Mouse (Mus musculus) lung, embryonic 16.5 days (tissue): ENCODE data around the gene Gls. TPM values are rescaled to one million over a fixed set of nuclear protein-coding genes. Genes with fewer than 3 reads are reported as not detected.

Experiments used
- ATAC-seq: fragments of 200-750 bp; cut with Nextera tagmentation; 2 replicates; pipeline ENCODE4 v1.8.0; 2017; ENCODE audit warnings: low read depth, mild to moderate bottlenecking, moderate library complexity
- H3K27ac ChIP-seq: fragments of 300-500 bp; sonication (generic); 2 replicates; pipeline ENCODE4 v1.5.1; 2014; ENCODE audit warnings: mild to moderate bottlenecking, control low read depth, low read length
- H3K27me3 ChIP-seq: fragments of 300-500 bp; sonication (generic); 2 replicates; pipeline ENCODE4 v1.6.1; 2014; ENCODE audit warnings: low read depth, low read length, mixed read lengths; ENCODE audit not compliant: control insufficient read depth, insufficient read depth
- H3K36me3 ChIP-seq: fragments of 300-500 bp; sonication (generic); 2 replicates; pipeline ENCODE4 v1.6.1; 2014; ENCODE audit warnings: low read length; ENCODE audit not compliant: control insufficient read depth, insufficient read depth
- H3K4me1 ChIP-seq: fragments of 300-500 bp; sonication (generic); replicated peaks from 2 replicates; pipeline ENCODE4 v1.6.1; 2014; ENCODE audit warnings: low read length, mixed read lengths; ENCODE audit not compliant: control insufficient read depth, insufficient read depth
- H3K4me2 ChIP-seq: fragments of 300-500 bp; sonication (generic); 2 replicates; pipeline ENCODE4 v1.6.1; 2014; ENCODE audit warnings: low read depth, low read length, control low read depth
- H3K4me3 ChIP-seq: fragments of 300-500 bp; sonication (generic); 2 replicates; pipeline ENCODE4 v1.5.1; 2014; ENCODE audit warnings: mild to moderate bottlenecking, low read length, control low read depth
- H3K9ac ChIP-seq: fragments of 300-500 bp; sonication (generic); 2 replicates; pipeline ENCODE4 v1.6.1; 2014; ENCODE audit warnings: low read length, control low read depth
- H3K9me3 ChIP-seq: fragments of 300-500 bp; sonication (generic); 2 replicates; pipeline ENCODE4 v1.6.1; 2016; ENCODE audit warnings: low read length; ENCODE audit not compliant: control insufficient read depth
- WGBS: fragments of 180-500 bp; shearing (Covaris S2); extraction: QIAGEN DNeasy Blood & Tissue Kit; methylation state at CpG from one replicate; pipeline ENCODE4 v1.1.7; 2014; 5-methylcytosine and 5-hydroxymethylcytosine counted together
- polyA plus RNA-seq: library from polyadenylated mRNA; unstranded; fragments of >200 nt; fragmentation: Nextera tagmentation; extraction: Ambion mirVana; gene quantifications from 2 replicates; pipeline ENCODE4 v1.2.1, GENCODE M21; 2015

Gene Gls
- polyA plus RNA-seq, 1 experiment from 2014 or later: 12.8 TPM

DNA sequence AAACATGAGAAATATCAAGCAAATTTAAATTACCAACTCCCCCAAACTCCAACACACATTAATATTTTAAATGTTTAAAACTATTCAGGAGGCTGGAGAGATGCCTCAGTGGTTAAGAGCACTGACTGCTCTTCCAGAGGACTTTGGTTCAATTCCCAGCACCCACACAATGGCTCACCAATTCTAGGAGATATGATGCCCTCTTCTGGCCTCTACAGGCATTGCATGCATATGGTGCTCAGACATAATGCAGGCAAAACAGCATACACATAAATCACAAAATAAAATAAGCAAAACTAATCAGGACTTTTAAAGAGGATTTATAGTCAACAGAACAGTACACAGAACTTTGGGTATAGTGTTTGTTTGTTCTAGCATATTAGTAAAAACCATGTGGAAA, 16.3 kb downstream of the Gls start:
- H3K9me3 ChIP-seq: no peaks in the 10 kb centered on the region
- H3K27me3 ChIP-seq: no peaks in the 10 kb centered on the region
- H3K4me2 ChIP-seq: no peak overlapping the region
- no peaks in the 10 kb centered on the region for H3K4me1 ChIP-seq
- no peak for ATAC-seq
- no peak overlapping the region for H3K4me3 ChIP-seq
- no peak overlapping the region for H3K27ac ChIP-seq
- H3K36me3 ChIP-seq: no peaks in the 10 kb centered on the region
- H3K9ac ChIP-seq: no peak overlapping the region

DNA sequence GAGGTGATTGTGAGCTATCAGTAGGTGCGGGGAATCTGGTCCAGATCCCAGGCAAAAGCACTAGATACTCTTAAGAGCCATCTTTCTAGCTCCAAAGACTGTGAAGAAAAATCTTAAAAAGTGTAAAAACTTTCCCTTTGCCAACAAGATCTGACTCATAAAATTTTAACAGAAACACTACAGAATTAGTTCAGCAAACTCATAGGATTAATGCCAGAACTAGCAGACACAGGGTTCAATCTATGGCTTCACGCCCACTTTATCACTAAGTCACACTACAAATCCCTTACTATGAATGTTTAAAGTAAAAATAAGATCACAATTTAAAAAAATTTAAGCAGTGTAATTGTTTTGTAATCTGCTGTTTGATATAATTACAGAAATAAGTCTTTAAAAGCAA, 50.0 kb downstream of the Gls start:
- Histone ChIP-seq H3K4me2 (no peak overlapping the region), H3K27ac (no peak overlapping the region), H3K4me1 (no peaks in the 10 kb centered on the region), H3K9me3 (no peaks in the 10 kb centered on the region), H3K36me3 (peaks cover 4% of the 10 kb centered on the region; the same call in 1 of the 2 replicates), H3K9ac (no peak overlapping the region), H3K27me3 (no peaks in the 10 kb centered on the region), H3K4me3 (no peak overlapping the region)
- ATAC-seq: no peak
- 90% methylated on average over 2 of the region's 2 CpGs for WGBS

DNA sequence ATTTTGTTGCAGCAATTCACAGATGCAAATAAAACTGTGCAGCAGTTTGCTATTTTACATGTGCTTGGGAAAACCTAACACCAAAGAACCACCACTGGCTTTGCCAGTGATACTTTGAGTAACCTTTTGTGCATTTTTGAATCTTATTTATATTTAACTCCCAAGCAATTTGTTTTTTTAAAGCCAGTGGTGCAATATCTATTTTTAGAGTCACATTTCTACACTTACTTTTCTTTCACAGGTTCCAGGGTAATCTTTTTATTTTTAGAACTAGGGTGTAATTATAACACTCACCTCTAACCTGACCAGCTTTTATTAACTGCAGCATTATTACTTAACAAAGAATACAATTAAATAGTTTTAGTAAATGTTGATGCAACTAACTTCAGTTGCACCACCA, 51.0 kb downstream of the Gls start:
- H3K27ac ChIP-seq: no peak overlapping the region
- H3K4me2 ChIP-seq: no peak overlapping the region
- no peak overlapping the region for H3K9ac ChIP-seq
- H3K27me3 ChIP-seq: no peaks in the 10 kb centered on the region
- H3K4me3 ChIP-seq: no peak overlapping the region
- H3K36me3 ChIP-seq: no peaks in the 10 kb centered on the region
- no peaks in the 10 kb centered on the region for H3K9me3 ChIP-seq
- no peaks in the 10 kb centered on the region for H3K4me1 ChIP-seq
- no peak for ATAC-seq

DNA sequence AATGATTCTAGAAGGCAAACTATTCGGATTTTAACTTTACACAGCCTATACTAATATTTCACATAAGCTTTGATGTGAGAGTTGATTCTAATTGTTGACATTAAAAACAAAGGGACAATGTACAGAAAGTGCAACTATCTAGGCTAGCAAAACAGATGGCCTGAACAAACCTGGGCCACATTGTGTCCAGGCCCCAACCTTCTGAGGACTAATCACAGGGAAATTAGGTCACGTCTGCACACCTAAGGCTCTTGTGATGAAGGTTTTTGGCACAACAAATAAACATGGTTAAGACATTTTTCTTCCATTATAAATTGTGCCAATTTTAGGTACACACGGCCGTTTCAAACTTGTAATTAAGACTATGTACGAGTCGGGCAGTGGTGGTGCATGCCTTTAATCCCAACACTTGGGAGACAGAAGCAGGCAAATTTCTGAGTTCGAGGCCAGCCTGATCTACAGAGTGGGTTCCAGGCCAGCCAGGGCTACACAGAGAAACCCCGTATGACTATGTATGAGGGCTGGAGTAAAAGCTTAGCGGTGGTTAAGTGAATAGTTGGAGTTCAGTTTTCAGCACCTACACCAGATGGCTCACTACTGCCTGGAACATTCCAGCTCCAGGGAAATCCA, 53.0 kb downstream of the Gls start:
- no peaks in the 10 kb centered on the region for H3K27me3 ChIP-seq
- no peak overlapping the region for H3K4me2 ChIP-seq
- no peak overlapping the region for H3K27ac ChIP-seq
- ATAC-seq: no peak
- H3K4me1 ChIP-seq: no peaks in the 10 kb centered on the region
- no peak overlapping the region for H3K4me3 ChIP-seq
- 91% methylated on average over 9 of the region's 9 CpGs for WGBS
- no peak overlapping the region for H3K9ac ChIP-seq
- no peaks in the 10 kb centered on the region for H3K36me3 ChIP-seq
- H3K9me3 ChIP-seq: no peaks in the 10 kb centered on the region

DNA sequence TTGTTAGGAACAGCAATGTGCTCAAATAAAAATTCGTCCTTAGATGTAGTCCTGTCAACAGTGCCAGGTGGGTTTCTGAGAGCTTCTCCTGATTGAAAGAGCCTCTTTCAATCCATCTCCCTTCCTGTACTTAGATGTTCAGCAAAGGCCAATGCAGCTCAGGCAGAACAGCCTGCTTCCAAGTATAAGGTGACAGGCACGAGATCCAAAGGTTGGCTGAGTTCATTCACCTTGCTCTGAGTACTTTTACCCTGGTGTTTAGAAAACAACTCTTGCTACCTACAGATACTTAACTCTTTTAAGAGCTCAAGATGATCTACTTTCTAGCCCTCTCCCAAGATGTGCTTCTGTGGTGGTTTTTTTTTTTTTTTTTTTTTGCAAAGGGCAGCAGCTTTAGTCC, 56.0 kb downstream of the Gls start:
- Histone ChIP-seq H3K4me1 (no peaks in the 10 kb centered on the region), H3K4me3 (no peak overlapping the region), H3K27ac (no peak overlapping the region), H3K27me3 (no peaks in the 10 kb centered on the region), H3K36me3 (no peaks in the 10 kb centered on the region), H3K9me3 (no peaks in the 10 kb centered on the region), H3K9ac (no peak overlapping the region), H3K4me2 (no peak overlapping the region)
- WGBS: 59% methylated on average over 2 of the region's 2 CpGs
- no peak for ATAC-seq

DNA sequence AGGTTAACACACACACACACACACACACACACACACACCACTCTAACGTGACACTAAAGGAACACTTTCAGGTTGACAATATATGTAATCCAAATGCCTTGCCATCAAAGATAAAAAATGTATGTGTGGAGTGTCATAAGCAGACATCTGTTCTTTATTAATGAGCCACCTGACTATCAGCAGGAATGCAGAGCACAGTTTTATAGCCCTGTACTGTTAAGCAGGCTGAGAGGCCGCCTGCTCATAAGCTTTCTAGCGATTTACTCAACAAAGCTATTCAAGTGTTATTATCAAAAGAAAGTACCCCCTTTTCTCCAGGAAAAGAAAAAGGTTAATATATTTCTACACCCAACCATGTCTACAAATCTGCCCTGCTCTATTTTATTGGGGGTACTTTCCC, 57.0 kb downstream of the Gls start:
- Histone ChIP-seq H3K27ac (no peak overlapping the region), H3K27me3 (no peaks in the 10 kb centered on the region), H3K36me3 (no peaks in the 10 kb centered on the region), H3K9ac (no peak overlapping the region), H3K4me3 (no peak overlapping the region), H3K9me3 (no peaks in the 10 kb centered on the region), H3K4me1 (no peaks in the 10 kb centered on the region), H3K4me2 (no peak overlapping the region)
- WGBS: 61% methylated on average over 3 of the region's 3 CpGs
- ATAC-seq: no peak

DNA sequence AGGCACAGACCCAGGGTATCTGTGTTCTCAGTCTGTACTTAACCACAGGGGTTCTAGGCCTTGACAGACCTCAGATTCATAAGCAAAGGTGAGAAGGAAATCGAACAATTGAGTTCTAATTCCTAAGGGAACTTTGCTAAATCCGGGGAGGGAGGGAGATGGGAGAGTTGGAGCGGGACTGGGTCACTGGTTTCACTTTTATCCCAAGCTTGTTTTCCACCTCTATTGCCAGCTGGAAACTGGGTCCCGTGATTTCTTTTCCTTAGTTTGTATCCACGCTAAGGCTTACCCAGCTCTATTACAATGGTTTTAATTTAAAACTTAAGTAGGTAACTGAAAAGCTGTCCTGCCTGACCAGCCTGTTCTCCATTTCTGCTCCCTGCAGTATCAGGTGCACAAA, 57.7 kb downstream of the Gls start:
- Histone ChIP-seq H3K4me2 (no peak overlapping the region), H3K9ac (no peak overlapping the region), H3K36me3 (no peaks in the 10 kb centered on the region), H3K4me3 (no peak overlapping the region), H3K4me1 (no peaks in the 10 kb centered on the region), H3K9me3 (no peaks in the 10 kb centered on the region), H3K27me3 (no peaks in the 10 kb centered on the region), H3K27ac (no peak overlapping the region)
- ATAC-seq: no peak
- 68% methylated on average over 5 of the region's 5 CpGs for WGBS

DNA sequence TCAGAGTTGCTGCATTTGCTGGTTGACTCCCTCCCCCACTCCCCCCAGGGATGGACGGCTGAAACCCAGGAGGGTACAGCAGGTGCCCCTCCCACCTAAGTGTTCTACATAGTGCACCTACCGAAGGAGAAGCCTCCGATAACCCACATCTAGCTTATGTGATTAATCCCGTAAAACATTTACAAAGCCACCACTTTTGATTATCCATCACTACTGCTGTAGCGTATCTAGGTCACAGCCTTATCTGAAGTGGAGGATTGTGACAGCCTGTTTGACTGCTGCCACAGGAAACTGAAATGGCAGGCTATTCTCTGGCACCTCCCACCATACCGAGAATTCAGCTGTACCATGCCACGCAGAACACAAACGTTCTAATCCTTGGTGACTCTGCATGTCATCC, 61.8 kb downstream of the Gls start:
- WGBS: 33% methylated on average over 8 of the region's 8 CpGs
- H3K4me2 ChIP-seq: no peak overlapping the region

DNA sequence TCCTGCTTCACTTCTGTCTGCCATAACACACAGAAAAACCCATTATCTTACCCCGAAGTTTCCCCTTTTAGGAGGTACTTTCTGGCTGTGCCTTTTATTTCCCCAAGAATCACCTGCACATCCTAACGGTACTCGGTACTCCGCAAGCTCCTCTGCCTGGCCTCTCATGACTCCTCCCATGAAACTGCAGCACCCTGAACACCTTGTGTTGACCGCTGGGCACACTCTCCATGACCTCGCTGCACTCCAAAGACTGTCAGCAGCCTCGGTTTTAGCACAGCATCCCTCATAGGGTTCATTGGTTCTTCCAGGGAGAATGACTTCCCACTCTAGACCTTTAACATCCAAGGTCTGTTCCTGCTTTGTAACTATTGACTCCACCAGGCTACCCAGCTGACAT, 62.3 kb downstream of the Gls start:
- WGBS: 55% methylated on average over 7 of the region's 7 CpGs
- H3K9me3 ChIP-seq: no peaks in the 10 kb centered on the region
- H3K27ac ChIP-seq: no peak overlapping the region
- H3K36me3 ChIP-seq: no peaks in the 10 kb centered on the region
- ATAC-seq: no peak
- H3K4me3 ChIP-seq: no peak overlapping the region
- H3K4me2 ChIP-seq: no peak overlapping the region
- no peak overlapping the region for H3K9ac ChIP-seq
- H3K4me1 ChIP-seq: no peaks in the 10 kb centered on the region
- H3K27me3 ChIP-seq: no peaks in the 10 kb centered on the region

More for the DNA sequence above, 61.8 kb downstream of the Gls start:
- Histone ChIP-seq H3K4me3 (no peak overlapping the region), H3K27ac (no peak overlapping the region), H3K9me3 (no peaks in the 10 kb centered on the region), H3K36me3 (no peaks in the 10 kb centered on the region), H3K9ac (no peak overlapping the region), H3K27me3 (no peaks in the 10 kb centered on the region), H3K4me1 (no peaks in the 10 kb centered on the region)
- ATAC-seq: no peak

DNA sequence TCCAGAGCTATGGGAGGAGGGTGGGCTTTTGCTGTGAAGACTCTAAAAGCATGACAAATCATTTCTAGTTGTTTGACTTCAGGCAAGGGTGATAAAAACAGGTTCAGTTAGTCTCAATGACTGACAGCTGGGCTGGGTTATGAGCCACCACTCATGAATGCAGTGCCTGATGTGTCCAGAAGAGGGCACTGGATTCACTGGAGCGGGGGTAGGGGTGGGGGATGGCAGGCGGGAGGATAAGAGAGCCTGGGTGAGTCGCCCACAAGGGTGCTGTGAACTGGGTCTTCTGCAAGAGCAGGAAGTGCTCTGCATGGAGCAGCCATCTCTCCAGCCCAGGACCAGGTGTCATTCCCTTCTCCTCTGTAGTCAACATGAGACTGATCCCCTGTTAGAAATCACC, 63.0 kb downstream of the Gls start:
- ATAC-seq: no peak
- Histone ChIP-seq H3K9ac (no peak overlapping the region), H3K4me2 (no peak overlapping the region), H3K27ac (no peak overlapping the region), H3K27me3 (no peaks in the 10 kb centered on the region), H3K4me1 (no peaks in the 10 kb centered on the region), H3K36me3 (no peaks in the 10 kb centered on the region), H3K4me3 (no peak overlapping the region), H3K9me3 (no peaks in the 10 kb centered on the region)
- WGBS: 8% methylated on average over 3 of the region's 3 CpGs
